19 mouse cellular contexts compared by ENCODE assay signal in genomic region chr4:135626461-135626860, GRCm38 (mm10). TPM values are rescaled to one million over a fixed set of nuclear protein-coding genes. Genes with fewer than 3 reads are reported as not detected.
"Had no signal": no experiment of that assay in that cellular context is flagged by ENCODE, and none has a peak within 500 bp of the region (broad histone marks: within the 10 kb centered on the region; RNA-seq: fewer than 3 reads in every experiment).

No protein-coding gene starts in this region.

- H3K4me3 ChIP-seq: midbrain, embryonic 10.5 days; midbrain, embryonic 12.5 days; myocyte; neural tube, embryonic 13.5 days; neural tube, embryonic 15.5 days had no signal

- H3K36me3 ChIP-seq: midbrain, embryonic 10.5 days; midbrain, embryonic 12.5 days; neural tube, embryonic 13.5 days; neural tube, embryonic 15.5 days had no signal

- H3K9me3 ChIP-seq: midbrain, embryonic 10.5 days; midbrain, embryonic 12.5 days; neural tube, embryonic 13.5 days; neural tube, embryonic 15.5 days had no signal

- H3K27me3 ChIP-seq: midbrain, embryonic 12.5 days; neural tube, embryonic 13.5 days; neural tube, embryonic 15.5 days had no signal

- H3K4me1 ChIP-seq: midbrain, embryonic 12.5 days; neural tube, embryonic 13.5 days; neural tube, embryonic 15.5 days had no signal

- H3K9ac ChIP-seq: lung, embryonic 14.5 days; midbrain, embryonic 12.5 days; neural tube, embryonic 13.5 days; neural tube, embryonic 15.5 days had no signal

- H3K27ac ChIP-seq: midbrain, embryonic 10.5 days; midbrain, embryonic 12.5 days; neural tube, embryonic 13.5 days; neural tube, embryonic 15.5 days had no signal

- DNase-seq: lung, adult 18-20 months; lung, embryonic 14.5 days; lung, postnatal 10 days; lung, postnatal 4 days; midbrain, embryonic 14.5 days; retina, postnatal 1 day; right cerebral cortex, adult 18-20 months; right cerebral cortex, postnatal 25 days; right cerebral cortex, postnatal 4 days; spleen, adult 18-20 months; thymus, adult 2 months; thymus, postnatal 25 days had no signal

RNA-seq across cellular contexts. Expression of gene Grhl3, which starts 53.0 kb away (rescaled TPM):
- total RNA-seq: megakaryocyte, adult 5-6 weeks; megakaryocyte-erythroid progenitor cell, adult 5-6 weeks had no signal

RNA-seq across cellular contexts. Expression of gene Ifnlr1, which starts 59.6 kb away (rescaled TPM):
- polyA plus RNA-seq: myocyte had no signal
